Mouse (Mus musculus) brown adipose tissue, adult 24 weeks (tissue): ENCODE results near the gene Smpd4. TPM values are rescaled to one million over a fixed set of nuclear protein-coding genes. Genes with fewer than 3 reads are reported as not detected.
"Not testable (repeated sequence)": the region's sequence is repeated elsewhere in the genome, so short reads cannot be mapped to it uniquely, and the experiment has no call there.

ENCODE experiments used
- H3K27ac ChIP-seq: fragments of 200-500 bp; replicated peaks from 2 replicates; pipeline ENCODE4 v1.5.1; 2012; ENCODE audit warnings: low read depth, mild to moderate bottlenecking, low read length
- H3K4me1 ChIP-seq: fragments of 200-500 bp; 2 replicates; pipeline ENCODE4 v1.6.1; 2012; ENCODE audit warnings: low read length, mixed read lengths; ENCODE audit not compliant: control insufficient read depth, insufficient read depth, insufficient read length
- H3K4me3 ChIP-seq: fragments of 200-500 bp; 2 replicates; pipeline ENCODE4 v1.5.1; 2012; ENCODE audit warnings: low read depth, mild to moderate bottlenecking, low read length, moderate library complexity; ENCODE audit not compliant: insufficient read depth
- polyA plus RNA-seq: library from polyadenylated mRNA; stranded (reverse); fragments of >200 nt; gene quantifications from 2 replicates; pipeline ENCODE4 v1.2.4, GENCODE M21; 2012; ENCODE audit not compliant: missing spikeins, insufficient read depth, insufficient read length

Smpd4 gene
- polyA plus RNA-seq, result 10.9 and 20.6 TPM in 2 replicates

- Histone ChIP-seq H3K4me3 (peak within 1 kb of the TSS; percentile 97), H3K4me1 (peaks cover 2% of the 10 kb centered on the region), H3K27ac (no peak within 1 kb of the TSS)
Measured at GRCm38 (mm10) chr16:17619198-17620105, at the start of gene Smpd4. Smpd4 (plus strand) TSS chr16:17619354.

- Histone ChIP-seq H3K4me3 (peak overlapping the region; percentile 61), H3K4me1 (no peaks in the 10 kb centered on the region), H3K27ac (no peak overlapping the region)
Measured at GRCm38 (mm10) chr16:17575870-17576824, 43.0 kb upstream of the Smpd4 start.

GRCm38 (mm10) chr16:17576825-17577215, 42.3 kb upstream of the Smpd4 start:
- no peak overlapping the region for H3K27ac ChIP-seq
- H3K4me1 ChIP-seq, result no peaks in the 10 kb centered on the region
- H3K4me3 ChIP-seq, result peak overlapping the region; percentile 61

- H3K27ac ChIP-seq, result no peak within 1 kb of the TSS
- H3K4me3 ChIP-seq, result no peak within 1 kb of the TSS
- H3K4me1 ChIP-seq, result no peaks in the 10 kb centered on the region
Measured at GRCm38 (mm10) chr16:17583064-17583463, 36.1 kb upstream of the Smpd4 start, which contains the start of gene Slc7a4. Slc7a4 (minus strand) TSS chr16:17583214.

GRCm38 (mm10) chr16:17584555-17584954, 34.6 kb upstream of the Smpd4 start:
- Histone ChIP-seq H3K27ac (no peak overlapping the region), H3K4me3 (no peak overlapping the region), H3K4me1 (no peaks in the 10 kb centered on the region)

GRCm38 (mm10) chr16:17590731-17591130, 28.4 kb upstream of the Smpd4 start:
- Histone ChIP-seq H3K27ac (no peak overlapping the region), H3K4me1 (no peaks in the 10 kb centered on the region), H3K4me3 (no peak overlapping the region)

- no peak overlapping the region for H3K27ac ChIP-seq
- no peaks in the 10 kb centered on the region for H3K4me1 ChIP-seq
- no peak overlapping the region for H3K4me3 ChIP-seq
Measured at GRCm38 (mm10) chr16:17600944-17601562, 18.1 kb upstream of the Smpd4 start.

- H3K4me1 ChIP-seq, result no peaks in the 10 kb centered on the region
- H3K4me3 ChIP-seq, result no peak overlapping the region
Measured at GRCm38 (mm10) chr16:17604941-17605340, 14.2 kb upstream of the Smpd4 start.

GRCm38 (mm10) chr16:17605684-17606083, 13.5 kb upstream of the Smpd4 start:
- H3K4me3 ChIP-seq, result no peak overlapping the region
- no peaks in the 10 kb centered on the region for H3K4me1 ChIP-seq
- no peak overlapping the region for H3K27ac ChIP-seq

More at GRCm38 (mm10) chr16:17604941-17605340, 14.2 kb upstream of the Smpd4 start:
- no peak overlapping the region for H3K27ac ChIP-seq

GRCm38 (mm10) chr16:17611383-17611782, 7.8 kb upstream of the Smpd4 start:
- Histone ChIP-seq H3K4me3 (no peak overlapping the region), H3K27ac (no peak overlapping the region), H3K4me1 (no peaks in the 10 kb centered on the region)

- not testable (repeated sequence) for H3K27ac ChIP-seq, H3K4me3 ChIP-seq, H3K4me1 ChIP-seq
Measured at GRCm38 (mm10) chr16:17614740-17615139, 4.4 kb upstream of the Smpd4 start.

GRCm38 (mm10) chr16:17616212-17616611, 2.9 kb upstream of the Smpd4 start:
- Histone ChIP-seq H3K4me3 (no peak overlapping the region), H3K4me1 (peaks cover 2% of the 10 kb centered on the region), H3K27ac (no peak overlapping the region)

- Histone ChIP-seq H3K27ac (no peak overlapping the region), H3K4me1 (peaks cover 2% of the 10 kb centered on the region)
Measured at GRCm38 (mm10) chr16:17617922-17618565, 1.1 kb upstream of the Smpd4 start.

GRCm38 (mm10) chr16:17621936-17622335, 2.8 kb downstream of the Smpd4 start:
- no peak overlapping the region for H3K4me3 ChIP-seq
- peaks cover 2% of the 10 kb centered on the region for H3K4me1 ChIP-seq
- no peak overlapping the region for H3K27ac ChIP-seq

More at GRCm38 (mm10) chr16:17617922-17618565, 1.1 kb upstream of the Smpd4 start:
- no peak overlapping the region for H3K4me3 ChIP-seq
